8 mouse cellular contexts compared by ENCODE assay signal in the genomic region with DNA sequence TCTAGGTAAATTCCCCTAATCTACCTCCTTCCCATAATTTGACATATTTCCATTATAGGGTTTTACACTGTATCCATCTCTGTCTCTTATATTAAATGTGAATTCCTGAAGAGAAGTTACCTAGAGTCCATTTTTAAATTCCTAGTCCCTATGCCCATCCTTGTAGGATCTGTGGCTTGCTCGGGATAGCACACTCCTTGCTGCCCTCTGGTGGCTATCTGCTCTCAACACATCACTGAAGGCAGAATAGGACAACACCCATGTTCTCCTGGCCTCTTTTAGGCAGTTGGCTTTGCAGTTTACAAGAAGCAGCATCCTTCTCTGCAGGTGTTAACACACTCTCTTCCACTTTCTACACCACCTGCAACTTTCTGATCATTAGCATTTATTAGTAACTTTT. TPM values are rescaled to one million over a fixed set of nuclear protein-coding genes. Genes with fewer than 3 reads are reported as not detected.
DNase-seq lines count a peak whose midpoint lies in the region; ATAC-seq and TF ChIP-seq lines count a peak whose summit lies in the region.

No protein-coding gene starts in this region.

- TF ChIP-seq EP300 in ES-Bruce4 (IDR thresholded peaks at IDR 0.05; ENCODE audit: insufficient read depth, low read depth, low read length), result no peak

- H3K4me1 ChIP-seq in ES-Bruce4 (ENCODE audit: control insufficient read depth, insufficient read depth, low read length), result no peaks in the 10 kb centered on the region
- 0 out of 2 replicates have a peak, but pooled peaks cover 8% of the 10 kb centered on the region for H3K4me1 ChIP-seq in neural tube, embryonic 11.5 days (ENCODE audit: control insufficient read depth, insufficient read depth, low read length)

- peak; percentile 82 for TF ChIP-seq CTCF in ES-Bruce4 (IDR thresholded peaks at IDR 0.05; ENCODE audit: low read depth, low read length)

- no peak overlapping the region for H3K4me3 ChIP-seq in ES-Bruce4 (ENCODE audit: low read depth, low read length)
- H3K4me3 ChIP-seq in neural tube, embryonic 11.5 days (ENCODE audit: low read depth, low read length), result no peak overlapping the region

- TF ChIP-seq POLR2A in ES-Bruce4 (IDR thresholded peaks at IDR 0.05; ENCODE audit: insufficient read depth, low read length), result no peak

- H3K36me3 ChIP-seq in ES-Bruce4 (ENCODE audit: control insufficient read depth, insufficient read depth, low read length, poor library complexity, severe bottlenecking), result no peaks in the 10 kb centered on the region
- no peaks in the 10 kb centered on the region for H3K36me3 ChIP-seq in neural tube, embryonic 11.5 days (ENCODE audit: control insufficient read depth, insufficient read depth, low read length)

- H3K9me3 ChIP-seq in ES-Bruce4 (replicated peaks; ENCODE audit: control insufficient read depth, insufficient read depth, low read length, poor library complexity, severe bottlenecking), result no peaks in the 10 kb centered on the region
- H3K9me3 ChIP-seq in neural tube, embryonic 11.5 days (ENCODE audit: control insufficient read depth, low read length), result no peaks in the 10 kb centered on the region

- H3K9ac ChIP-seq in ES-Bruce4 (ENCODE audit: low read depth, poor library complexity, severe bottlenecking), result no peak overlapping the region
- H3K9ac ChIP-seq in neural tube, embryonic 11.5 days (ENCODE audit: low read length), result no peak overlapping the region

- WGBS in neural tube, embryonic 11.5 days, result 3% methylated on average over 1 of the region's 1 CpGs

- H3K4me2 ChIP-seq in neural tube, embryonic 11.5 days (ENCODE audit: low read depth), result no peak overlapping the region

- ATAC-seq in neural tube, embryonic 11.5 days (ENCODE audit: insufficient read depth, low FRiP score, low TSS enrichment), result no peak

- no peaks in the 10 kb centered on the region for H3K27me3 ChIP-seq in ES-Bruce4 (ENCODE audit: control insufficient read depth, insufficient read depth, low read length, poor library complexity, severe bottlenecking)
- H3K27me3 ChIP-seq in neural tube, embryonic 11.5 days (ENCODE audit: control insufficient read depth, insufficient read depth, low read length), result no peaks in the 10 kb centered on the region

- peak; percentile 62 to 65 for DNase-seq in left cerebral cortex, adult 18-20 months (ENCODE audit: low spot score in 2 of 2)
- DNase-seq in left cerebral cortex, adult 11 months (ENCODE audit: low spot score), result no peak
- DNase-seq in adrenal gland, postnatal 10 days, result peak; percentile 70
- DNase-seq in embryo, embryonic 9.5 days (ENCODE audit: extremely low spot score), result peak; percentile 40
- peak; percentile 51 to 75 for DNase-seq in kidney, postnatal 25 days
- peak; percentile 67 for DNase-seq in neural tube, embryonic 11.5 days (ENCODE audit: low spot score)
- DNase-seq in urinary bladder, postnatal 4 days (ENCODE audit: low spot score in 2 of 2), result no peak

- no peak overlapping the region for H3K27ac ChIP-seq in ES-Bruce4 (ENCODE audit: insufficient read depth, low read length)
- no peak overlapping the region for H3K27ac ChIP-seq in neural tube, embryonic 11.5 days (ENCODE audit: low read depth, low read length)

RNA-seq across cellular contexts. Expression of gene Snx19, which starts 4.0 kb away (rescaled TPM):
- total RNA-seq in left cerebral cortex, adult 18-20 months (2021), result 10 to 100 TPM; 47.7 to 49.6 TPM
- polyA plus RNA-seq in ES-Bruce4 (2011; ENCODE audit: insufficient read depth, insufficient read length, low read depth, missing spikeins), result 8.0 and 8.3 TPM in 2 replicates
- total RNA-seq in adrenal gland, postnatal 10 days (2021), result 10 to 100 TPM; 20.3 to 24.6 TPM
- polyA plus RNA-seq in neural tube, embryonic 11.5 days (2014; fragmentation: Nextera tagmentation; extraction: Ambion mirVana), result 30.4 and 32.3 TPM in 2 replicates

Comparison
In these comparisons a context has a peak if more than half of its experiments do, and no peak if none do; other contexts are left out.
1. DNase-seq: peak in left cerebral cortex, adult 18-20 months (2 of 2), adrenal gland, postnatal 10 days (single experiment), embryo, embryonic 9.5 days (single experiment), kidney, postnatal 25 days (2 of 2) and neural tube, embryonic 11.5 days (single experiment); none in left cerebral cortex, adult 11 months (single experiment) and urinary bladder, postnatal 4 days (0 of 2).